Mouse (Mus musculus): ENCODE measurements around the gene Mvp. TPM values are rescaled to one million over a fixed set of nuclear protein-coding genes. Genes with fewer than 3 reads are reported as not detected.

Gene Mvp
- polyA plus RNA-seq, 1 experiment: 18.3 TPM

- TF ChIP-seq GATA1 (IDR thresholded peaks at IDR 0.05; ENCODE audit: low read length): no peak
Measured at GRCm38 (mm10) chr7:127022528-127023271, 8.3 kb upstream of the Mvp start.

- TF ChIP-seq GATA1 (IDR thresholded peaks at IDR 0.05; ENCODE audit: low read length): no peak
Measured at GRCm38 (mm10) chr7:127021563-127022527, 7.4 kb upstream of the Mvp start.

- no peak for TF ChIP-seq GATA1 (IDR thresholded peaks at IDR 0.05; ENCODE audit: low read length)
Measured at GRCm38 (mm10) chr7:127020901-127021562, 6.6 kb upstream of the Mvp start, which contains the start of the genes Gm42742 and Prrt2. TSS of gene Gm42742 (minus strand) at chr7:127021097. TSS of gene Prrt2 (minus strand) at chr7:127021211.

- TF ChIP-seq GATA1 (IDR thresholded peaks at IDR 0.05; ENCODE audit: low read length): no peak
Measured at GRCm38 (mm10) chr7:127020491-127020890, 6.1 kb upstream of the Mvp start.

GRCm38 (mm10) chr7:127020031-127020430 is 5.6 kb upstream of the Mvp start:
- TF ChIP-seq GATA1 (IDR thresholded peaks at IDR 0.05; ENCODE audit: low read length): no peak

- TF ChIP-seq GATA1 (IDR thresholded peaks at IDR 0.05; ENCODE audit: low read length): no peak
Measured at GRCm38 (mm10) chr7:127019306-127019960, 5.0 kb upstream of the Mvp start.

- no peak for TF ChIP-seq GATA1 (IDR thresholded peaks at IDR 0.05; ENCODE audit: low read length)
Measured at GRCm38 (mm10) chr7:127018416-127019305, 4.2 kb upstream of the Mvp start.

GRCm38 (mm10) chr7:127017950-127018345 is 3.5 kb upstream of the Mvp start:
- no peak for TF ChIP-seq GATA1 (IDR thresholded peaks at IDR 0.05; ENCODE audit: low read length)

- TF ChIP-seq GATA1 (IDR thresholded peaks at IDR 0.05; ENCODE audit: low read length): no peak
Measured at GRCm38 (mm10) chr7:127016971-127017949, 2.8 kb upstream of the Mvp start, which contains the start of gene Pagr1a. TSS of gene Pagr1a (minus strand) at chr7:127017352.

- TF ChIP-seq GATA1 (IDR thresholded peaks at IDR 0.05; ENCODE audit: low read length): no peak
Measured at GRCm38 (mm10) chr7:127016486-127016938, 2.1 kb upstream of the Mvp start.

- no peak for TF ChIP-seq GATA1 (IDR thresholded peaks at IDR 0.05; ENCODE audit: low read length)
Measured at GRCm38 (mm10) chr7:127016481-127016485, 1.9 kb upstream of the Mvp start, which contains the start of gene Pagr1b. TSS of gene Pagr1b (minus strand) at chr7:127016484.

- no peak for TF ChIP-seq GATA1 (IDR thresholded peaks at IDR 0.05; ENCODE audit: low read length)
Measured at GRCm38 (mm10) chr7:127016081-127016480, 1.7 kb upstream of the Mvp start.

GRCm38 (mm10) chr7:127014993-127015392 is 572 bp upstream of the Mvp start:
- no peak for TF ChIP-seq GATA1 (IDR thresholded peaks at IDR 0.05; ENCODE audit: low read length)

Measured in G1E-ER4 (cell line).